Mouse (Mus musculus): ENCODE measurements around the gene Spn.
A peak's percentile ranks its signal among the peaks of the same experiment; 100 is the strongest.

DNA sequence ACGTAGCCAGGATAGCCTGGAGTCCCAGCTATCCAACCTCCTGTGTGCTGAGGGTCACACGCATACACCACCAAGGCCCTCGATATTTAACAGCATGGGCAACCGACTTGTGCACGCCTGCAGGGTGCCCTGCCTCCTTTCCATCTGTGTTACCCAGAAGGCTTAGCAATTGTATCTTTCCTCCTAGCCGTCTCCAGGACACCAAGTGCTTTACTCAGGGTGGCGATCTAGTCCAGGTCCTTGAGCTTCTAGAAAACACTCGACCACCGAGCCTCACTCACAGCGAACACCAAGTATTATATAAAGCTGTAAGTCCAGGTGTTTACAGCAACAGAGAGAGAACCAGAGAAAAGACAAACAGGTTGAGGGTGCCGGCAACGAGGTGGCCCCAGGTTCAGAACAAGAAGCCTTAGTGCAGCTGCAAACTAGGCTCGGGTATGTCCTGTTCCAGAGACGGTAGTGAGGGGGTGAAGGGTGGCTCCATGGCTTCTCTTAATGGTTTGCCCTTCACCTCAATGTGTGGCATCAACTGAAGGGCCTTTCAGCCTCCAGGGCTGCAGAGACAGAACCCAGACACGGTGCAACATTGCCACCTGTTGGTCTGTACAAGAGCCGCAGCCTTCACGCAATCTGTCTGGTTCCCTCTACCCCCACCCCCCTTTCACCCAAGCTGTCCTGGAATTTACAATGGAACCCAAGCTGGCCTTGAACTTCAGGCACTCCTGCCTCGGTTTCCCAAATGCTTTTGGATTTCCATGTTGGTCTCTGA is 27.2 kb downstream of the Spn start:
- TF ChIP-seq POLR2A (IDR thresholded peaks at IDR 0.05; ENCODE audit: borderline replicate concordance, extremely low read depth, low read depth, low read length) = no peak
- peak; percentile 92 for TF ChIP-seq CTCF (IDR thresholded peaks at IDR 0.05; ENCODE audit: insufficient read depth, low read length)
